Mouse (Mus musculus) gastrocnemius, adult 2 months (tissue): Measurements from ENCODE around the gene Plcl1. TPM values are rescaled to one million over a fixed set of nuclear protein-coding genes. Genes with fewer than 3 reads are reported as not detected.
A peak's percentile ranks its signal among the peaks of the same experiment; 100 is the strongest.

Experiments
- DNase-seq: peaks from one replicate; pipeline ENCODE4 v3.0.0; 2022
- H3K27ac ChIP-seq: fragments of 200-600 bp; 2 replicates; pipeline ENCODE4 v1.8.1; 2022; ENCODE audit warnings: mild to moderate bottlenecking
- H3K4me3 ChIP-seq: fragments of 200-600 bp; 2 replicates; pipeline ENCODE4 v1.8.1; 2022; ENCODE audit warnings: mild to moderate bottlenecking, moderate library complexity
- CTCF ChIP-seq: fragments of 200-600 bp; IDR thresholded peaks from 2 replicates; pipeline ENCODE4 v1.8.1; 2022; ENCODE audit warnings: antibody characterized with exemption, mild to moderate bottlenecking, moderate library complexity
- intact Hi-C: fragments of 180-260 bp; cut with DNase I; formaldehyde crosslinking; loops from one replicate; pipeline ENCODE4 v1.15.1; 2025
- total RNA-seq, 2 experiments: library from RNA; stranded (reverse); gene quantifications; 2 replicates each; pipeline ENCODE4 v1.2.3; 2021

Plcl1 gene
- total RNA-seq, 2 experiments from 2014 or later, result 4.1 to 4.6 TPM

DNA sequence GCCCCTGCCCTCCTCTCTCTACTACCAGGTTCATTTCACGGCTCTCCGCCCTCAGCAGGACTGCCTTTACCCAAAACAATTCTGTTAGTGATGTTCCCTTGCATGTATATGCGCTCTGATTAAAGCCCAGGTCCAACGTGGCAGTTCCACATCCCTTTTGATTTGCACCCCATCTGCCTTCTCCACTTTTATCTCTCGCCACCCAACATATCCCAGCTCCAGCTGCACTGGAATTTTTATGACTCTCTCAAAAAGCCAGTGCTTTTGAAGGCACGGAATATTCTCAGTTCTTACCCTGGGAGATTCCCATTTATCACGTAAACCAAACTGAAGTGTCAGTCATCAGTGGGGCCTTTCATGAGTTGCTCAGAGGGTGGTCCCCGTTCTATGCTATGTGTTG, 200.7 kb downstream of the Plcl1 start:
- no peak for DNase-seq
- intact Hi-C loops, result loop anchor here (10.0 kb wide), 1 partner anchor 128 kb away; no protein-coding TSS in a partner anchor
- Histone ChIP-seq H3K27ac (no peak overlapping the region), H3K4me3 (no peak overlapping the region)
- TF ChIP-seq CTCF, result no peak

DNA sequence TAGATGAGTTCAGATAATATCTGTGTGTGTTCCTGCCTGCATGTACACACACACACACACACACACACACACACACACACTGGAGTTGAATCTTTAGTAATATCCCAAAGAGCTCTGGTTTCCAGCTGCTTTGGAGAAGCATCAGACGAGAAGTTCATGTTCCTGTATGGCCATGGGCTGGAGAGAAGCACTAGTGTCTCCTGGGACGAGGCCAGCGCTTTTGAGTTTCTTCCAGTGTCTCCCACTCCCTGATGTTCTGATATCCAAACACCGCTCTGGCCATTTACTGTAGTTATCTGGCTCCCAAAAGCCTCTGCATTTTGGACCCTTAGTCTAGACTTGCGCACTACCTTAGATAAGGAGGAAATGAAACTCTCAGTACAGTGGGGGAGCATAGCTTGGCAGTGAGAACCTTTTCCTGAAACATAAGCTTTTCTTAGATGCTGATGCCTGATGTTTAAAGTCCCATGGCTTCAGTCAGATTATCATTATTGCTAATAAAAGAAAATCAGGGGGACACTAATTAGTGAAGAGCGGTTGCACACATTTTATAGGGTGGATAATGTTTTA, 207.1 kb downstream of the Plcl1 start:
- TF ChIP-seq CTCF, result no peak
- intact Hi-C loops, result no loop called here
- no peak overlapping the region for H3K4me3 ChIP-seq
- DNase-seq, result peak; percentile 27
- H3K27ac ChIP-seq, result no peak overlapping the region

GRCm38 (mm10) chr1:55617857-55618256, 212.1 kb downstream of the Plcl1 start:
- intact Hi-C loops, result no loop called here
- Histone ChIP-seq H3K4me3 (no peak overlapping the region), H3K27ac (peak overlapping the region; percentile 62; the same call in 1 of the 2 replicates)
- no peak for TF ChIP-seq CTCF
- DNase-seq, result no peak

- no peak overlapping the region for H3K4me3 ChIP-seq
- peak; percentile 72 for DNase-seq
- peak overlapping the region; percentile 62 for H3K27ac ChIP-seq
- peak; percentile 11; the same call in 1 of the 2 replicates for TF ChIP-seq CTCF
- intact Hi-C loops, result no loop called here
These were observed 213.0 kb downstream of the Plcl1 start for GRCm38 (mm10) chr1:55618617-55619286.

- DNase-seq, result no peak
- TF ChIP-seq CTCF, result no peak
These were observed 225.8 kb downstream of the Plcl1 start for GRCm38 (mm10) chr1:55631496-55631895.

GRCm38 (mm10) chr1:55632024-55632423, 226.3 kb downstream of the Plcl1 start:
- Histone ChIP-seq H3K27ac (no peak overlapping the region), H3K4me3 (no peak overlapping the region)
- DNase-seq, result no peak
- intact Hi-C loops, result no loop called here
- no peak for TF ChIP-seq CTCF

More at GRCm38 (mm10) chr1:55631496-55631895, 225.8 kb downstream of the Plcl1 start:
- intact Hi-C loops, result no loop called here
- Histone ChIP-seq H3K27ac (no peak overlapping the region), H3K4me3 (no peak overlapping the region)

GRCm38 (mm10) chr1:55633326-55633725, 227.6 kb downstream of the Plcl1 start:
- no peak for DNase-seq
- intact Hi-C loops, result no loop called here

DNA sequence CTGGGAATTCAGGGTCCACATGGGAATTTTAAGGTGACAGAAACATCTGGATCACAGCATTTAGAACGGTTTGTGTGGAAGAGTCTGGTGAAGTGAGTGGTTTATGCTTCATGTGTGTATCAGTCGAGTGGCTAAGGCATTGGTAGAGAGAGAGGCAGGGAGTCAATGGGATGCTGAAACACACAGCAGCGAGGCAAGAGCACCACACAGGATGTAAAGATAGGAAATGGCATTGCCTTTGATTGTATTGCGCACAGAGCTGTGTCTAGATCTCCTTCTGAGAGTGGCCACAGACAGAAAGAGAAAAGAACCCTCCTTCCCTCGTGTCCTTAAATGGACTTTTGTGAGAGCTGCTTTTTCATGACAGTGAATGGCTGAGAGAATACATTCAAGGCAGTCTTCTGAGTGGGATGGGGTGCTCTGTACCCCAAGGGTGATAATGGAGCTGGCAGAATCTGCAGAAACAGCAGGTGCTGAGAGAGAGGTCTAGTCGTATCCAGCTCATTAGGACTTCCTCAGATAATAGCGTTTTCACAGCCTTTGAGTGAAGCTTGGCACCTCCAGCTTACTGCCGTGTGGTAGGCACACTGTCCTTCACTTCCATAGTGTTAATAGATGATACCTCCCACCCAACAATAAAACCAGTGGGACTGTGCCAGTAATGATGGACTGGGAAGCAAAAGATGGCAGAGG, 253.9 kb downstream of the Plcl1 start:
- intact Hi-C loops, result no loop called here
- TF ChIP-seq CTCF, result no peak
- Histone ChIP-seq H3K27ac (no peak overlapping the region), H3K4me3 (no peak overlapping the region)
- no peak for DNase-seq

More at GRCm38 (mm10) chr1:55633326-55633725, 227.6 kb downstream of the Plcl1 start:
- TF ChIP-seq CTCF, result no peak
- H3K4me3 ChIP-seq, result no peak overlapping the region
- no peak overlapping the region for H3K27ac ChIP-seq

DNA sequence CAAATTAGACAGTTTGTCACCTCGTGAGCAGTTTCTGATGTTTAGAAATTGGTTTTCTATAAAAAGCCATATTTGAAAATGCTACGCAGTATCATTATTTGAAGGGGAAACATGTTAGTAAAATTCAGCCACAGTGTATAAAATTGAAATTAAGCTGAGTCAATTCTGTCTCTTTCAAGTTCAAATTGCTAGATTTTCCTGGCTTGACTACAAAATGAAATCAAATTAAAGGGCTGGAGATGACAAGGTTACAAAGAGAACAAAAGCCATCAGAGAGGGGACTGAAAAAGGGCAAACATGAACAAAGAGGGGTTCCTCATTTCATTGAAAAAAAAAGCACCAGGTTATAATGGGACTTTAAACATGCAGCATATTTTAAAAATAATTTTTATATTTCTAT, 255.7 kb downstream of the Plcl1 start:
- Histone ChIP-seq H3K4me3 (no peak overlapping the region), H3K27ac (no peak overlapping the region)
- DNase-seq, result no peak
- intact Hi-C loops, result no loop called here
- no peak for TF ChIP-seq CTCF

DNA sequence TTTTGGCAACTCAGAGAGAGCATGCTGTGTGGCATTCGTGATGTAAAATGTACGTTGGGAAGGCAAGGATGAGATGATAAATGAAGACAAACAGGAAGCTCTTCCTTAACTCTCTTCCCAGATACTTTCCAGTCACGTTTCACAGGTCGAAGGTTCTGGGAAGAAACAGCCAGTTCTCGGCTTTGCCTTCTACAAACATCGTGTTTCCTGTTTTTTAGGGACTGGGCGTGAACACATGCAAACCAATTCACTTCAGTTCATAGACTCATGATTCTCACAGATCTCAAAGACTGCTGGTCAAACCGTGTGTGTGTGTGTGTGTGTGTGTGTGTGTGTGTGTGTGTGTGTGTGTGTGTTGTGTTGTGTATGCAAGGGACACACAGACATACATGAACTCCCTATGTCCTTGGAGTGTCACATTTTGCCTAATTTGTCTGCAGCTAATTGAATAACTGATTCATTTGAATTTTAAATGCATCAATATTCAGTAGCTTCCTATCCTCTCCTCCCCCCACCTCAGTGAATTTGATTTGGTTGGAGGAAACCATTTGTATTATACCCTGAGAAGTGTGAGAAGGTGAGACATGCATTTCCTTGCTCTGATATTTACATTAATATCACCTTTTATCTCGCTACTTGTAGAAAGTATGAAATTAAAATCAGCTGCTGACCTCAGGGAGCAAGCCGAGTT, 259.6 kb downstream of the Plcl1 start:
- intact Hi-C loops, result no loop called here
- Histone ChIP-seq H3K4me3 (0 out of 2 replicates have a peak overlapping the region, but pooled peaks have one; percentile 24), H3K27ac (peak overlapping the region; percentile 40)
- TF ChIP-seq CTCF, result no peak
- DNase-seq, result no peak

GRCm38 (mm10) chr1:55665828-55666673, 260.3 kb downstream of the Plcl1 start:
- intact Hi-C loops, result no loop called here
- peak overlapping the region; percentile 24; the same call in 1 of the 2 replicates for H3K4me3 ChIP-seq
- H3K27ac ChIP-seq, result peak overlapping the region; percentile 31
- peak; percentile 56 for DNase-seq
- no peak for TF ChIP-seq CTCF

DNA sequence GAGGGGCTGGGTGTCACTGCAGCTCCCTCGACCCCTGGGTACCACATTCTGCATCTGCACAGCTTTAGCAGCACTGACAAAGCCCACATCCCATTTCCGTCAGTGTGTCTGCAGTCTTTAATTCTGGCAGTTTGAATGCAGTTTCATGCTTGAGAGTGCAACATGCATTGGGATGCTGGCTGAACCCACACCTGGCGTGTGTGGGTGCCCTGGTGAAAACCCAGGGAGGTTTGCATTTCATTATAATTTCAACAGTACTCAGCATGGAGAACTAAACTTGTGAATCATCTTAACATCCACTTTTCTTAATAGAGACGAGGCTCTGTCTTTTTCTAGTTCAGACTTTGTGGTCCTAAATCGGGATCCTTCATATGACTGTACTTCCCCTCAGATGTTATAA, 261.1 kb downstream of the Plcl1 start:
- H3K27ac ChIP-seq, result peak overlapping the region; percentile 31; the same call in 1 of the 2 replicates
- DNase-seq, result no peak
- no peak for TF ChIP-seq CTCF
- intact Hi-C loops, result no loop called here
- no peak overlapping the region for H3K4me3 ChIP-seq
